In genomic region chr3:149410518-149410917, GRCm38 (mm10) we compare ENCODE assay signal across 17 mouse cellular contexts.
"Had no signal": no experiment of that assay in that cellular context is flagged by ENCODE, and none has a peak within 500 bp of the region (broad histone marks: within the 10 kb centered on the region; RNA-seq: fewer than 3 reads in every experiment).

No protein-coding gene starts in this region.

- H3K4me3 ChIP-seq: neural tube, embryonic 12.5 days; neural tube, embryonic 13.5 days; neural tube, embryonic 15.5 days; stomach, embryonic 15.5 days had no signal

- H3K9me3 ChIP-seq: neural tube, embryonic 12.5 days; neural tube, embryonic 13.5 days; neural tube, embryonic 15.5 days; stomach, embryonic 15.5 days had no signal

- H3K4me1 ChIP-seq: stomach, embryonic 15.5 days had no signal

- H3K9ac ChIP-seq: neural tube, embryonic 12.5 days; neural tube, embryonic 13.5 days; neural tube, embryonic 15.5 days; stomach, embryonic 15.5 days had no signal

- DNase-seq: retina, postnatal 1 day; right cerebral cortex, adult 18-20 months; right cerebral cortex, postnatal 14 days; right cerebral cortex, postnatal 25 days; right cerebral cortex, postnatal 4 days; spleen, adult 18-20 months; thymus, adult 18-20 months; thymus, adult 2 months; thymus, postnatal 14 days; thymus, postnatal 25 days; thymus, postnatal 36 days; thymus, postnatal 4 days had no signal

- H3K27ac ChIP-seq: neural tube, embryonic 12.5 days; neural tube, embryonic 13.5 days; neural tube, embryonic 15.5 days; stomach, embryonic 15.5 days; stomach, postnatal 0 days had no signal

- H3K4me2 ChIP-seq: neural tube, embryonic 12.5 days; neural tube, embryonic 13.5 days; neural tube, embryonic 15.5 days; stomach, embryonic 15.5 days had no signal

- H3K27me3 ChIP-seq: neural tube, embryonic 12.5 days; neural tube, embryonic 13.5 days; neural tube, embryonic 15.5 days; stomach, embryonic 15.5 days had no signal

- H3K36me3 ChIP-seq: neural tube, embryonic 12.5 days; neural tube, embryonic 13.5 days; neural tube, embryonic 15.5 days; stomach, embryonic 15.5 days had no signal
